Mouse (Mus musculus) gastrocnemius, postnatal 25 days (tissue): Measurements from ENCODE around the gene Acot13. TPM values are rescaled to one million over a fixed set of nuclear protein-coding genes. Genes with fewer than 3 reads are reported as not detected.
"Not testable (repeated sequence)": the region's sequence is repeated elsewhere in the genome, so short reads cannot be mapped to it uniquely, and the experiment has no call there.

Experiments
- DNase-seq: peaks from one replicate; pipeline ENCODE4 v3.0.0; 2022
- total RNA-seq, 2 experiments: library from RNA; stranded (reverse); gene quantifications; 1 replicate in 1 of 2; 2 replicates in 1 of 2; pipeline ENCODE4 v1.2.3; 2021

Acot13 gene
- total RNA-seq, 2 experiments from 2014 or later: 138 to 147 TPM

DNA sequence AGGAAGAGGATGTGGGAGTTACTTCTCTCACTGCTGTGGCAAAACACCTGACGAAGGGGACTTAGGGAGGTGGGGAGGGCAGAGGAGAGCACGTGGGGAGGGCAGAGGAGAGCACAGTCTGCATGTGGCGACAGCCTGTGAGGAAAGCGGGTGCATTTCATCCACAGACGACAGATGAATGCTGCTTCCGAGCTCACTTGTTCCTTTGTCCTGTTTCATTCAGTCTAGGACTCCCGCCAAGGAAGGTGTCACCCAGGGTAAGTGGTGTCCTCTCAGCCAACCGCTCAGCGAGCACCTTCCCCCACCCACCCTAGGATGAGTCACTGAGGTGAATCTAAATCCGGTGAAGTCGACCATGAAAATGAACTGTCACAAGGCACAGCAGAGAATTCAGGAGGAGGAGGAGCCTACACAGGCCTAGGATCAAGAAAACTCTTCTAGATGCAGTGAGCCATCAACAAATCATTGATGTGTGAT lies 45.3 kb downstream of the Acot13 start:
- no peak for DNase-seq

DNA sequence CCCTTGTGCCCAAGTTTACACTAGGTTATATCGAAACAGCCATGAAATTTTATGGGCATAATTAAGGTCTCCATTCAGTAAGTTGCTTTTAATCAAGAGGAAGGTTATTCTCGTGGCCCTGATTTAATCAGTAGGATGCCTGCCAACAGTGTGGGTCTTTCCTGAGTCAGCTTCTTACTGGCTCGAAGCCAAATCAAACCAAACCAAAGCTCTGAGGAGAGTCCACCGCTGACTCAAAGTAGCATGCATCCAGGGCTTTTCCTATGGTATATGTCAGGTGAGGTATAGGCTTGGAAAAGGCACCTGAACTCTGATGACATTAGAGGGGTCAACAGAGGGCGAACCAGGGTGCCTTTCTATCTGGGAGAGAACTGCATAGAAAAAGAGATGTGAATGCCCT lies 49.4 kb downstream of the Acot13 start:
- no peak for DNase-seq

DNA sequence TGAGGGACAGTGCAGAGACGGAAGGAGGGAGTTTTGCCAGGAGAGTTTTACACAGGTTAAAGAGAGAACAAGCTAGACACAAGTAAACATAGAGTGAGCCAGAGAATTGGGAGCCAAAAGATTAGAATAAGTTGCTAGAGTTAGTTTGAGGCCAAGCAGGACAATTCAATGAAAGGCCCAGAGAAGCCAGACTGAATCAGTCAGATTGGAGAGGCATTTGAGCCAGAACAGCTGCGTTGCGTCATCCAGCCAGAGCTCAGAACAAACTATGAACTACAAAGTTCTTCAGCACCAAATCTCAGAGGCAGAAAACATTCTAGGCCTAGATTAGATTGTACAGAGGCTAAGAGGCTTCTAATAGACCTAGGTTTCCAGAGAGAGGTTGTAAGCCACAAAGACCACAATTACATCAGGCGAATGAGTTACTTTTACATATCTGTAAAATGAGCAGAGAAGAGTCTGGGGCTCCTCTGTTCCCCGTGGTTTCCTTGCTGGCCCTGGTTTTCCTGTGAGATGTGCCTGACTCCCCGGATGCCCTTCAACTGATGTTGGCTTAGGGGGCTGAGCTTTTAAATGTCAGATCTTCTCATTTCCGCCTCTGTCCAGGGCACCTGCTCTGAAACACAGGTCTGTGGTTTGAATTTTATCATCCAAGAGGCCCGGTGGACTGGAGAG lies 52.5 kb downstream of the Acot13 start:
- no peak for DNase-seq

DNA sequence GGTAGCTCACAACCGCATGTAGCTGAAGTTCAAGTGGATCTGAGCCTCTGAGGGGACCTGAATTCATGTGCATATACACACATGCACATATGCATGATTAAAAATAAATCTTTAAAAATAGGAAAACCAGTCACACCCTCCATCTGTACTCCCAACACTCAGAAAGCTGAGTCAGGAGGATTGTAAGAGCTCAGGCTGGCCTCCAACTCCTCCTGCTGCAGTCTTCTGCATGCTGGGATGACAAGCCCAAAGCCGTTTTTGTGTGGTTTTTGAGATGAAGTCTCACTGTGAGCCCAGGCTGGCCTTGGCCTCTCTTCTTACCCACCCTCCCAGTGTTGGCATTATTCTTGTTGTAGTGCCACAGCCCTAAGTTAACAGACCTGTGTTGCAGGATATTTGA lies 53.3 kb downstream of the Acot13 start:
- no peak for DNase-seq

DNA sequence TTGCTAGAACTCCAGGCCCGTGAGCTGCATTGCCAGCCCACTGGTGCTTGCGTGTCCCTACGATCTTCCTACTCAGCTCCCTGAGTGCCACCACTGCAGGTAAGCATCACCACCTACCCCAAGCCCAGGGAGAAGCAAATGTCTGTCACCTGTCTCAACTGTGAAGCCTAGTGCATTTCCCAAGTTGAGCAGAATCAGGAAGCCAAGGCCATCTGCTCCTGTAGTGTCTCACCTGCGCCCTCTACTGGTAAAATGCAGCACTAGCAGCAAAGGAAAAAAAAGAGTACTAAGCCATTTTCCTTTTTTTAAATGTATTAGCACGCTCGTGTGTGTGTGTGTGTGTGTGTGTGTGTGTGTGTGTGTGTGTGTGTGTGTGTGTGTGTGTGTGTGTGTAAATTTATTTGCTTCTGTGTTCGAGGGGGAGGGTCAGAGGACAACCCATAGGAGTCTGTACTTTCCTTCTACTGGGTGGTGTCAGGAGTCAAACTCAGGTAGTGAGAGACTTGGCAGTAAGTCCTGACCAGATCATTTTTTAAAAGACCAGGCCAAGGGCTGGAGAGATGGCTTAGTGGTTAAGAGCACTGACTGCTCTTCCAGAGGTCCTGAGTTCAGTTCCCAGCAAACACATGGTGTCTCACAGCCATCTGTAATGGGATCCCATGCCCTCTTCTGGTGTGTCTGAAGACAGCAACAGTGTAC lies 55.0 kb downstream of the Acot13 start:
- DNase-seq: no peak

DNA sequence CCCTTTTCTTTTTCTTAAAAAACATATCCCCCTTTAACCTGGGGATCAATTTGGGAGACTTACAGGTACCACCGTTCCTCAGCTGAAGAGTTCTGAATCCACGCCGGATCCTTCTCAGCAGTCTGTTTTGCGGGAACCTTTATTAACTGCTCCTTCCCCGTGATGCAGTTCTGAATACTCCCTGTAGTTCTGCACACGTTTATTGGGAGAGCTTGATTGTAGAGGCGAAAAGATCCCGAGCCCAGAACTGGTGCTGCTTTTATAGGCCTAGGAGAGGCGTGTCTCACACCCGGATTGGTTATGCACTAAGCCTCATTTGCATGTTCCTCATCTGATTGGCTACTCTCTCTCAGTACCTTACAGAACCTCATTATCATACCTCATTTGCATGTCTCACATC lies 59.9 kb downstream of the Acot13 start:
- DNase-seq: not testable (repeated sequence)

Other genes starting within 250 kb of the Acot13 start
- gene Ripor2, start 249.4 kb downstream of the Acot13 start, total RNA-seq: 1 to 10 TPM; 2.8 to 4.9 TPM
- gene Armh2, start 90.3 kb downstream of the Acot13 start, total RNA-seq: not detected
- 1 to 10 TPM; 2.3 to 4.9 TPM for gene Gmnn, start 69.6 kb downstream of the Acot13 start, total RNA-seq
- gene BC005537, start 29.9 kb downstream of the Acot13 start, total RNA-seq: 10 to 100 TPM; 35.8 to 38.3 TPM
- gene Tdp2, start 139 bp upstream of the Acot13 start, total RNA-seq: 1 to 10 TPM; 7.8 to 8.2 TPM
- not detected for gene D130043K22Rik, start 13.6 kb upstream of the Acot13 start, total RNA-seq
- 1 to 10 TPM; 5.8 to 5.9 TPM for gene Aldh5a1, start 106.1 kb upstream of the Acot13 start, total RNA-seq
- gene Gpld1, start 111.6 kb upstream of the Acot13 start, total RNA-seq: under 1 TPM; 0.40 to 0.43 TPM
- 10 to 100 TPM; 35.2 to 39.6 TPM for gene Mrs2, start 188.8 kb upstream of the Acot13 start, total RNA-seq
- not detected for gene Dcdc2a, start 224.5 kb upstream of the Acot13 start, total RNA-seq